Mouse (Mus musculus) heart, adult 10 weeks (tissue): Measurements from ENCODE around the gene Cyp2d9. TPM values are rescaled to one million over a fixed set of nuclear protein-coding genes. Genes with fewer than 3 reads are reported as not detected.

Experiments used
- polyA plus RNA-seq: library from polyadenylated mRNA; stranded (reverse); fragments of 350-450 nt; fragmentation: Illumina TruSeq; extraction: RNeasy Lipid Tissue Mini Kit (QIAGEN cat#74804); gene quantifications from one replicate; pipeline ENCODE4 v1.2.3, GENCODE M21; 2014; ENCODE audit warnings: low read depth, low replicate concordance

The Cyp2d9 gene
- polyA plus RNA-seq = not detected

GRCm38 (mm10) chr15:82433137-82433536 is at the start of gene Cyp2d9:
Gene Cyp2d9, plus strand, starts transcription at chr15:82433437.

GRCm38 (mm10) chr15:82393922-82394321 is 39.3 kb upstream of the Cyp2d9 start, which contains the start of gene Cyp2d11:
Gene Cyp2d11, minus strand, starts transcription at chr15:82394022.

GRCm38 (mm10) chr15:82406981-82407380 is 26.3 kb upstream of the Cyp2d9 start, which contains the start of gene Cyp2d10:
Gene Cyp2d10, minus strand, starts transcription at chr15:82407195.

Other genes with a start within 250 kb of the Cyp2d9 start
- gene Shisa8, start 220.6 kb upstream of the Cyp2d9 start, polyA plus RNA-seq = not detected
- gene Tnfrsf13c, start 209.1 kb upstream of the Cyp2d9 start, polyA plus RNA-seq = not detected
- gene Cenpm, start 188.7 kb upstream of the Cyp2d9 start, polyA plus RNA-seq = 0.99 TPM
- gene 1500009C09Rik, start 181.0 kb upstream of the Cyp2d9 start, polyA plus RNA-seq = not detected
- 1.5 TPM for gene Sept3, start 158.5 kb upstream of the Cyp2d9 start, polyA plus RNA-seq
- not detected for gene Wbp2nl, start 134.5 kb upstream of the Cyp2d9 start, polyA plus RNA-seq
- gene Naga, start 94.5 kb upstream of the Cyp2d9 start, polyA plus RNA-seq = 35.5 TPM
- 1.4 TPM for gene Pheta2, start 94.5 kb upstream of the Cyp2d9 start, polyA plus RNA-seq
- 252 TPM for gene Smdt1, start 94.5 kb upstream of the Cyp2d9 start, polyA plus RNA-seq
- 848 TPM for gene Ndufa6, start 79.1 kb upstream of the Cyp2d9 start, polyA plus RNA-seq
- 38.5 TPM for gene Cyp2d22, start 53.2 kb upstream of the Cyp2d9 start, polyA plus RNA-seq
- gene Cyp2d11, start 39.4 kb upstream of the Cyp2d9 start, polyA plus RNA-seq = not detected
- gene Cyp2d10, start 26.2 kb upstream of the Cyp2d9 start, polyA plus RNA-seq = 1.6 TPM
- gene Cyp2d12, start 121.6 kb downstream of the Cyp2d9 start, polyA plus RNA-seq = not detected
- not detected for gene Cyp2d34, start 187.5 kb downstream of the Cyp2d9 start, polyA plus RNA-seq